In the genomic region with DNA sequence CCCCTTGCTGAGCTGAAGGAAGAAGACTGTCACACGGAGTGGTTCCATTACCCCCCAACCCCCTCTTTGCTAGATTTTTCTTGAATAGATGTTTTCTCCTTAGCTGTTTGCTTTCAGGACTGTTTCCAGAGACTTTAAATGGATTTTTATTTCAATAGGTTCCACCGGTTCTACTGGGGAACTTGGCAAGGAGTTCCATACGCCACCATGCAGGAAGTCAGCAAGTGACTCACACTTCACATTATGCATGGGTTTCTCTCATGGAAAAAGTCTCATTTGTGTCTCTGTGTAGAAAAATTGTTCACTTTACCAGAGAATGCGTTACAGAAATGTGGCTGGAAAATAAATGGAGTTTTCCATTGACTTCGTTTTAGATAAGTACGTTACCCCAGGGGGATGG, we compare ENCODE assay signal across 23 mouse cellular contexts.
DNase-seq lines count a peak whose midpoint lies in the region; ATAC-seq and TF ChIP-seq lines count a peak whose summit lies in the region.
"Had no signal": no experiment of that assay in that cellular context is flagged by ENCODE, and none has a peak within 500 bp of the region (broad histone marks: within the 10 kb centered on the region; RNA-seq: fewer than 3 reads in every experiment).

No protein-coding gene starts in this region.

- TF ChIP-seq EP300 in liver, postnatal 0 days (IDR thresholded peaks at IDR 0.05; ENCODE audit: low read depth): no peak

- 66% methylated on average over 6 of the region's 6 CpGs for WGBS in liver, postnatal 0 days (ENCODE audit: insufficient replicate concordance)
- WGBS in kidney, embryonic 16.5 days: 82% methylated on average over 6 of the region's 6 CpGs

- H3K4me3 ChIP-seq in liver, postnatal 0 days (ENCODE audit: low read depth, low read length): no peak overlapping the region
- no peak overlapping the region for H3K4me3 ChIP-seq in kidney, embryonic 16.5 days (ENCODE audit: low read length)
- H3K4me3 ChIP-seq: embryonic facial prominence, embryonic 13.5 days; heart, adult 2 months; heart, embryonic 15.5 days; hindbrain, embryonic 15.5 days; intestine, embryonic 15.5 days; stomach, embryonic 15.5 days had no signal

- no peak overlapping the region for H3K9ac ChIP-seq in liver, postnatal 0 days (replicated peaks)
- no peak overlapping the region for H3K9ac ChIP-seq in kidney, embryonic 16.5 days (replicated peaks; ENCODE audit: low read length)
- H3K9ac ChIP-seq: embryonic facial prominence, embryonic 13.5 days; forebrain, postnatal 0 days; heart, embryonic 15.5 days; hindbrain, embryonic 15.5 days; intestine, embryonic 15.5 days; lung, embryonic 14.5 days; stomach, embryonic 15.5 days had no signal

- no peak overlapping the region for H3K27ac ChIP-seq in liver, postnatal 0 days (ENCODE audit: low read depth)
- no peak overlapping the region for H3K27ac ChIP-seq in kidney, embryonic 16.5 days (ENCODE audit: low read length)
- H3K27ac ChIP-seq: embryonic facial prominence, embryonic 13.5 days; heart, adult 2 months; heart, embryonic 15.5 days; hindbrain, embryonic 15.5 days; intestine, embryonic 15.5 days; stomach, embryonic 15.5 days had no signal

- no peaks in the 10 kb centered on the region for H3K27me3 ChIP-seq in liver, postnatal 0 days (ENCODE audit: insufficient read depth, low read length)
- no peaks in the 10 kb centered on the region for H3K27me3 ChIP-seq in kidney, embryonic 16.5 days (ENCODE audit: insufficient read depth, low read length)
- H3K27me3 ChIP-seq: embryonic facial prominence, embryonic 13.5 days; heart, embryonic 15.5 days; hindbrain, embryonic 15.5 days; intestine, embryonic 15.5 days; stomach, embryonic 15.5 days had no signal

- no peaks in the 10 kb centered on the region for H3K4me1 ChIP-seq in liver, postnatal 0 days (ENCODE audit: insufficient read depth)
- no peaks in the 10 kb centered on the region for H3K4me1 ChIP-seq in kidney, embryonic 16.5 days (ENCODE audit: insufficient read depth, low read length)
- H3K4me1 ChIP-seq: embryonic facial prominence, embryonic 13.5 days; heart, embryonic 15.5 days; hindbrain, embryonic 15.5 days; intestine, embryonic 15.5 days; stomach, embryonic 15.5 days had no signal

- no peak for ATAC-seq in liver, postnatal 0 days
- no peak for ATAC-seq in kidney, embryonic 16.5 days (ENCODE audit: low FRiP score, low TSS enrichment)
- ATAC-seq: forebrain, postnatal 0 days; intestine, embryonic 15.5 days had no signal

- DNase-seq in layer of hippocampus, adult 18-20 months (ENCODE audit: low spot score in 2 of 2): peak; percentile 39 to 57
- DNase-seq in layer of hippocampus, postnatal 10 days (ENCODE audit: low spot score in 2 of 2): no peak
- peak; percentile 48 to 56 for DNase-seq in right cerebral cortex, adult 2 months (ENCODE audit: low spot score in 2 of 2)
- no peak for DNase-seq in right cerebral cortex, postnatal 10 days (ENCODE audit: low spot score in 2 of 2)
- DNase-seq in brain, adult 2 months (ENCODE audit: low read depth, low spot score): peak; percentile 89
- no peak for DNase-seq in liver, postnatal 0 days
- DNase-seq: cerebellum, adult 11 months; cerebellum, postnatal 10 days; forebrain, postnatal 0 days; gastrocnemius, postnatal 14 days; heart, adult 2 months; heart, postnatal 4 days; kidney, postnatal 4 days; lung, embryonic 14.5 days; lung, postnatal 36 days; retina, postnatal 1 day; thymus, postnatal 14 days had no signal

- no peak overlapping the region for H3K4me2 ChIP-seq in liver, postnatal 0 days (ENCODE audit: low read depth, low read length)
- H3K4me2 ChIP-seq in kidney, embryonic 16.5 days (replicated peaks; ENCODE audit: low read depth, low read length): no peak overlapping the region
- H3K4me2 ChIP-seq: embryonic facial prominence, embryonic 13.5 days; heart, embryonic 15.5 days; hindbrain, embryonic 15.5 days; intestine, embryonic 15.5 days; lung, embryonic 14.5 days; stomach, embryonic 15.5 days had no signal

- no peaks in the 10 kb centered on the region for H3K36me3 ChIP-seq in liver, postnatal 0 days (replicated peaks; ENCODE audit: insufficient read depth, low read length)
- H3K36me3 ChIP-seq in kidney, embryonic 16.5 days (ENCODE audit: insufficient read depth, low read length): no peaks in the 10 kb centered on the region
- H3K36me3 ChIP-seq: embryonic facial prominence, embryonic 13.5 days; heart, embryonic 15.5 days; hindbrain, embryonic 15.5 days; intestine, embryonic 15.5 days; stomach, embryonic 15.5 days had no signal

- H3K9me3 ChIP-seq in liver, postnatal 0 days (ENCODE audit: low read length): no peaks in the 10 kb centered on the region
- H3K9me3 ChIP-seq in kidney, embryonic 16.5 days (ENCODE audit: low read length): peaks cover 6% of the 10 kb centered on the region
- H3K9me3 ChIP-seq: heart, embryonic 15.5 days; hindbrain, embryonic 15.5 days; intestine, embryonic 15.5 days; stomach, embryonic 15.5 days had no signal

- no peak for TF ChIP-seq CTCF in liver, postnatal 0 days (IDR thresholded peaks at IDR 0.05; ENCODE audit: low read depth)

Comparison
In these comparisons a context has a peak if more than half of its experiments do, and no peak if none do; other contexts are left out.
1. DNase-seq: peak in layer of hippocampus, adult 18-20 months (2 of 2), right cerebral cortex, adult 2 months (2 of 2) and brain, adult 2 months (single experiment); none in layer of hippocampus, postnatal 10 days (0 of 2), right cerebral cortex, postnatal 10 days (0 of 2) and liver, postnatal 0 days (single experiment).